Mouse (Mus musculus): ENCODE data around the gene Ube2f. TPM values are rescaled to one million over a fixed set of nuclear protein-coding genes. Genes with fewer than 3 reads are reported as not detected.
A peak's percentile ranks its signal among the peaks of the same experiment; 100 is the strongest.

Ube2f gene
- polyA plus RNA-seq, 1 experiment, result 86.4 TPM

- Histone ChIP-seq H3K27ac (ENCODE audit: insufficient read depth, low read depth, low read length) (no peak overlapping the region), H3K4me3 (ENCODE audit: insufficient read depth, low read length) (no peak overlapping the region), H3K4me1 (ENCODE audit: control insufficient read depth, insufficient read depth, low read length) (peaks cover 23% of the 10 kb centered on the region)
- TF ChIP-seq CTCF (IDR thresholded peaks at IDR 0.05; ENCODE audit: low read depth, low read length) (no peak), POLR2A (IDR thresholded peaks at IDR 0.05; ENCODE audit: borderline replicate concordance, low read depth, low read length) (no peak)
These were observed 29.0 kb downstream of the Ube2f start for GRCm38 (mm10) chr1:91279126-91279525.

GRCm38 (mm10) chr1:91282582-91282981, 32.5 kb downstream of the Ube2f start:
- Histone ChIP-seq H3K4me1 (ENCODE audit: control insufficient read depth, insufficient read depth, low read length) (peaks cover 19% of the 10 kb centered on the region), H3K27ac (ENCODE audit: insufficient read depth, low read depth, low read length) (peak overlapping the region; percentile 3; the same call in 1 of the 2 replicates), H3K4me3 (ENCODE audit: insufficient read depth, low read length) (no peak overlapping the region)
- no peak for TF ChIP-seq POLR2A (IDR thresholded peaks at IDR 0.05; ENCODE audit: borderline replicate concordance, low read depth, low read length)
- TF ChIP-seq CTCF (IDR thresholded peaks at IDR 0.05; ENCODE audit: low read depth, low read length), result no peak

GRCm38 (mm10) chr1:91289375-91289774, 39.3 kb downstream of the Ube2f start:
- Histone ChIP-seq H3K27ac (ENCODE audit: insufficient read depth, low read depth, low read length) (no peak overlapping the region), H3K4me3 (ENCODE audit: insufficient read depth, low read length) (no peak overlapping the region), H3K4me1 (ENCODE audit: control insufficient read depth, insufficient read depth, low read length) (no peaks in the 10 kb centered on the region)
- TF ChIP-seq CTCF (IDR thresholded peaks at IDR 0.05; ENCODE audit: low read depth, low read length), result no peak
- TF ChIP-seq POLR2A (IDR thresholded peaks at IDR 0.05; ENCODE audit: borderline replicate concordance, low read depth, low read length), result no peak

- Histone ChIP-seq H3K4me3 (ENCODE audit: insufficient read depth, low read length) (no peak overlapping the region), H3K27ac (ENCODE audit: insufficient read depth, low read depth, low read length) (no peak overlapping the region), H3K4me1 (ENCODE audit: control insufficient read depth, insufficient read depth, low read length) (no peaks in the 10 kb centered on the region)
- TF ChIP-seq POLR2A (IDR thresholded peaks at IDR 0.05; ENCODE audit: borderline replicate concordance, low read depth, low read length), result no peak
- TF ChIP-seq CTCF (IDR thresholded peaks at IDR 0.05; ENCODE audit: low read depth, low read length), result no peak
These were observed 42.2 kb downstream of the Ube2f start for GRCm38 (mm10) chr1:91292101-91292825.

- no peak overlapping the region for H3K4me3 ChIP-seq (ENCODE audit: insufficient read depth, low read length)
- no peak for TF ChIP-seq POLR2A (IDR thresholded peaks at IDR 0.05; ENCODE audit: borderline replicate concordance, low read depth, low read length)
- TF ChIP-seq CTCF (IDR thresholded peaks at IDR 0.05; ENCODE audit: low read depth, low read length), result no peak
- peaks cover 9% of the 10 kb centered on the region for H3K4me1 ChIP-seq (ENCODE audit: control insufficient read depth, insufficient read depth, low read length)
- H3K27ac ChIP-seq (ENCODE audit: insufficient read depth, low read depth, low read length), result no peak overlapping the region
These were observed 45.4 kb downstream of the Ube2f start for GRCm38 (mm10) chr1:91295544-91295943.

- H3K27ac ChIP-seq (ENCODE audit: insufficient read depth, low read depth, low read length), result peak within 1 kb of the TSS; percentile 90
- peaks cover 14% of the 10 kb centered on the region for H3K4me1 ChIP-seq (ENCODE audit: control insufficient read depth, insufficient read depth, low read length)
- TF ChIP-seq CTCF (IDR thresholded peaks at IDR 0.05; ENCODE audit: low read depth, low read length) (no peak), POLR2A (IDR thresholded peaks at IDR 0.05; ENCODE audit: borderline replicate concordance, low read depth, low read length) (peak; percentile 6; the same call in 1 of the 2 replicates)
These were observed 48.0 kb downstream of the Ube2f start, which contains the start of gene Scly for GRCm38 (mm10) chr1:91297799-91298744. Scly (plus strand) TSS chr1:91298338.

GRCm38 (mm10) chr1:91299026-91299706, 49.1 kb downstream of the Ube2f start:
- no peak for TF ChIP-seq CTCF (IDR thresholded peaks at IDR 0.05; ENCODE audit: low read depth, low read length)
- no peak for TF ChIP-seq POLR2A (IDR thresholded peaks at IDR 0.05; ENCODE audit: borderline replicate concordance, low read depth, low read length)
- peak overlapping the region; percentile 90 for H3K27ac ChIP-seq (ENCODE audit: insufficient read depth, low read depth, low read length)
- H3K4me3 ChIP-seq (ENCODE audit: insufficient read depth, low read length), result peak overlapping the region; percentile 97
- peaks cover 17% of the 10 kb centered on the region for H3K4me1 ChIP-seq (ENCODE audit: control insufficient read depth, insufficient read depth, low read length)

More at GRCm38 (mm10) chr1:91297799-91298744, 48.0 kb downstream of the Ube2f start, which contains the start of gene Scly:
- peak within 1 kb of the TSS; percentile 97 for H3K4me3 ChIP-seq (ENCODE audit: insufficient read depth, low read length)

- no peak for TF ChIP-seq CTCF (IDR thresholded peaks at IDR 0.05; ENCODE audit: low read depth, low read length)
- no peak for TF ChIP-seq POLR2A (IDR thresholded peaks at IDR 0.05; ENCODE audit: borderline replicate concordance, low read depth, low read length)
- H3K4me3 ChIP-seq (ENCODE audit: insufficient read depth, low read length), result peak overlapping the region; percentile 97
- peaks cover 17% of the 10 kb centered on the region for H3K4me1 ChIP-seq (ENCODE audit: control insufficient read depth, insufficient read depth, low read length)
- H3K27ac ChIP-seq (ENCODE audit: insufficient read depth, low read depth, low read length), result peak overlapping the region; percentile 90
These were observed 49.8 kb downstream of the Ube2f start for GRCm38 (mm10) chr1:91299707-91300426.

Measured in bone marrow macrophage, adult 2 months (primary cell).